Mouse (Mus musculus) E14TG2a.4 (cell line): ENCODE measurements around the gene Nup107.
"Not testable (repeated sequence)": the region's sequence is repeated elsewhere in the genome, so short reads cannot be mapped to it uniquely, and the experiment has no call there.

Experiments
- H3K27me3 ChIP-seq: 2 replicates; pipeline ENCODE4 v1.6.1; 2014; ENCODE audit warnings: low read length, control low read depth; ENCODE audit not compliant: insufficient read depth
- H3K36me3 ChIP-seq: 2 replicates; pipeline ENCODE4 v1.6.1; 2014; ENCODE audit warnings: low read length, control low read depth; ENCODE audit not compliant: insufficient read depth
- H3K4me1 ChIP-seq: replicated peaks from 2 replicates; pipeline ENCODE4 v1.6.1; 2014; ENCODE audit warnings: low read depth, low read length, control low read depth
- H3K4me3 ChIP-seq: replicated peaks from 2 replicates; pipeline ENCODE4 v1.5.1; 2014; ENCODE audit warnings: mild to moderate bottlenecking, low read length
- H3K9me3 ChIP-seq: 2 replicates; pipeline ENCODE4 v1.6.1; 2014; ENCODE audit warnings: low read length, control low read depth
- CTCF ChIP-seq: conservative IDR thresholded peaks from 2 replicates; pipeline ENCODE4 v1.5.1; 2014; ENCODE audit warnings: low read length
- NANOG ChIP-seq: IDR thresholded peaks from 2 replicates; pipeline ENCODE4 v1.6.1; 2014; ENCODE audit warnings: borderline replicate concordance, low read length, mixed read lengths
- POU5F1 ChIP-seq: IDR thresholded peaks from 2 replicates; pipeline ENCODE4 v1.6.1; 2014; ENCODE audit warnings: low read length, borderline replicate concordance

Gene Nup107

GRCm38 (mm10) chr10:117724136-117724718 is 68.3 kb downstream of the Nup107 start:
- Histone ChIP-seq H3K4me3 (no peak overlapping the region), H3K9me3 (no peaks in the 10 kb centered on the region), H3K27me3 (no peaks in the 10 kb centered on the region), H3K4me1 (peaks cover 16% of the 10 kb centered on the region), H3K36me3 (no peaks in the 10 kb centered on the region)
- TF ChIP-seq NANOG, result no peak
- TF ChIP-seq POU5F1, result no peak
- TF ChIP-seq CTCF, result no peak

- TF ChIP-seq POU5F1 (no peak), NANOG (no peak)
- Histone ChIP-seq H3K4me3 (peak overlapping the region; percentile 41; the same call in 1 of the 2 replicates), H3K27me3 (no peaks in the 10 kb centered on the region)
Observed at GRCm38 (mm10) chr10:117718161-117719119, 74.1 kb downstream of the Nup107 start.

GRCm38 (mm10) chr10:117717583-117717982 is 74.9 kb downstream of the Nup107 start:
- Histone ChIP-seq H3K36me3 (no peaks in the 10 kb centered on the region), H3K4me1 (peaks cover 73% of the 10 kb centered on the region), H3K9me3 (no peaks in the 10 kb centered on the region), H3K27me3 (no peaks in the 10 kb centered on the region), H3K4me3 (0 out of 2 replicates have a peak overlapping the region, but pooled peaks have one; percentile 10)
- no peak for TF ChIP-seq NANOG
- TF ChIP-seq CTCF, result no peak
- TF ChIP-seq POU5F1, result no peak

More at GRCm38 (mm10) chr10:117718161-117719119, 74.1 kb downstream of the Nup107 start:
- H3K4me1 ChIP-seq, result peaks cover 66% of the 10 kb centered on the region
- no peaks in the 10 kb centered on the region for H3K36me3 ChIP-seq
- no peaks in the 10 kb centered on the region for H3K9me3 ChIP-seq

GRCm38 (mm10) chr10:117716686-117717085 is 75.8 kb downstream of the Nup107 start:
- H3K9me3 ChIP-seq, result no peaks in the 10 kb centered on the region
- no peak overlapping the region for H3K4me3 ChIP-seq
- peaks cover 80% of the 10 kb centered on the region for H3K4me1 ChIP-seq
- H3K36me3 ChIP-seq, result no peaks in the 10 kb centered on the region
- no peak for TF ChIP-seq NANOG
- TF ChIP-seq POU5F1, result no peak
- no peak for TF ChIP-seq CTCF
- H3K27me3 ChIP-seq, result no peaks in the 10 kb centered on the region

- H3K4me3 ChIP-seq, H3K9me3 ChIP-seq, H3K27me3 ChIP-seq, H3K36me3 ChIP-seq: not testable (repeated sequence)
- peaks cover 81% of the 10 kb centered on the region for H3K4me1 ChIP-seq
Observed at GRCm38 (mm10) chr10:117715654-117716053, 76.9 kb downstream of the Nup107 start.

- no peaks in the 10 kb centered on the region for H3K27me3 ChIP-seq
- H3K9me3 ChIP-seq, result no peaks in the 10 kb centered on the region
- peaks cover 79% of the 10 kb centered on the region for H3K4me1 ChIP-seq
- H3K4me3 ChIP-seq, result no peak overlapping the region
- H3K36me3 ChIP-seq, result no peaks in the 10 kb centered on the region
- TF ChIP-seq CTCF, result no peak
- TF ChIP-seq NANOG, result no peak
- TF ChIP-seq POU5F1, result no peak
Observed at GRCm38 (mm10) chr10:117714928-117715500, 77.5 kb downstream of the Nup107 start.

- Histone ChIP-seq H3K36me3 (0 out of 2 replicates have a peak, but pooled peaks cover 4% of the 10 kb centered on the region), H3K27me3 (no peaks in the 10 kb centered on the region), H3K4me3 (no peak overlapping the region), H3K9me3 (no peaks in the 10 kb centered on the region), H3K4me1 (peaks cover 77% of the 10 kb centered on the region)
- TF ChIP-seq NANOG, result no peak
Observed at GRCm38 (mm10) chr10:117714048-117714545, 78.4 kb downstream of the Nup107 start.

GRCm38 (mm10) chr10:117713466-117713865 is 79.0 kb downstream of the Nup107 start:
- Histone ChIP-seq H3K4me3 (no peak overlapping the region), H3K4me1 (peaks cover 78% of the 10 kb centered on the region), H3K27me3 (no peaks in the 10 kb centered on the region), H3K9me3 (no peaks in the 10 kb centered on the region), H3K36me3 (peaks cover 8% of the 10 kb centered on the region)
- no peak for TF ChIP-seq POU5F1
- TF ChIP-seq NANOG, result no peak
- TF ChIP-seq CTCF, result no peak
